ENCODE assay signal across 22 mouse cellular contexts in the genomic region with DNA sequence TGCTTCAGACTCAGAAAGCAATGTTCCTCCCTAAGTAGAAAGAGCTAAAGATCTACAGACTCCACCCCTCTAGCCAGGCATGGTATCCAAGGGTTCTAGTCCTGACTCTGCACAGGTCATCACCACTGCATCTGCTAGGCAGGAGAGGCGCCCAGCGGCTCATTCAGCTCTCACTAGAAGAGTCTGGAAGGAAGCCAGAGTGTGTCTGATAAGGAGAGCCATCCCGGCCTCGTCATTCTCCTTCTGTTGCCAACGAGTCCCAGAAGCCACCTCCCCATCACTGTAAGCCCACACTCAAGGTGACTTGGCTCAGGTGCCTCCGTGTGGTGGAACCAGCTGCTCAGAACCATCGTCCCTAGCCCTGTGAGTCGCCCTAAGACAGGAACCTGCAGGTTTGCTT. TPM values are rescaled to one million over a fixed set of nuclear protein-coding genes. Genes with fewer than 3 reads are reported as not detected.
DNase-seq lines count a peak whose midpoint lies in the region; ATAC-seq and TF ChIP-seq lines count a peak whose summit lies in the region.
"Had no signal": no experiment of that assay in that cellular context is flagged by ENCODE, and none has a peak within 500 bp of the region (broad histone marks: within the 10 kb centered on the region; RNA-seq: fewer than 3 reads in every experiment).

No protein-coding gene starts in this region.

- peak; percentile 13; the same call in 1 of the 2 replicates for ATAC-seq in kidney, embryonic 14.5 days (ENCODE audit: low FRiP score, low TSS enrichment)
- peak; percentile 34; the same call in 1 of the 2 replicates for ATAC-seq in liver, embryonic 14.5 days (ENCODE audit: insufficient read depth)
- ATAC-seq in midbrain, embryonic 11.5 days (ENCODE audit: low FRiP score) = no peak
- ATAC-seq in midbrain, embryonic 16.5 days = no peak
- ATAC-seq: inflammation-experienced regulatory T-cells, adult 6 months had no signal

- no peaks in the 10 kb centered on the region for H3K27me3 ChIP-seq in kidney, embryonic 14.5 days (ENCODE audit: control insufficient read depth, insufficient read depth, low read length)
- H3K27me3 ChIP-seq in MEL (ENCODE audit: control insufficient read depth in 1 of 2, insufficient read depth in 2 of 2, low read length in 2 of 2) = no peaks in the 10 kb centered on the region
- no peaks in the 10 kb centered on the region for H3K27me3 ChIP-seq in liver, embryonic 14.5 days (ENCODE audit: control insufficient read depth, insufficient read depth, low read length)
- no peaks in the 10 kb centered on the region for H3K27me3 ChIP-seq in midbrain, embryonic 11.5 days (ENCODE audit: control insufficient read depth, insufficient read depth, low read length)
- no peaks in the 10 kb centered on the region for H3K27me3 ChIP-seq in midbrain, embryonic 16.5 days (ENCODE audit: control insufficient read depth, insufficient read depth, low read depth, low read length)
- H3K27me3 ChIP-seq: CH12.LX; embryonic facial prominence, embryonic 13.5 days had no signal

- DNase-seq in adrenal gland, postnatal 14 days = peak; percentile 34
- no peak for DNase-seq in adrenal gland, adult 8-10 months
- no peak for DNase-seq in kidney, adult 11 months
- DNase-seq in MEL (ENCODE audit: low read depth, low spot score) = peak; percentile 82
- no peak for DNase-seq in liver, embryonic 14.5 days (ENCODE audit: low read depth in 3 of 3, low spot score in 3 of 3)
- no peak for DNase-seq in midbrain, embryonic 11.5 days (ENCODE audit: low spot score, missing footprints)
- DNase-seq: cerebellum, adult 9-10 months; gastrocnemius, postnatal 36 days; heart, postnatal 10 days; lung, embryonic 14.5 days; right cerebral cortex, postnatal 14 days; thymus, postnatal 14 days had no signal

- H3K4me1 ChIP-seq in kidney, embryonic 14.5 days (ENCODE audit: control insufficient read depth, insufficient read depth, low read length) = peaks cover 6% of the 10 kb centered on the region; the same call in 1 of the 2 replicates
- peaks cover 2 to 13% of the 10 kb centered on the region in 2 experiments; a peak in 3 of 4 replicates for H3K4me1 ChIP-seq in MEL (ENCODE audit: control insufficient read depth in 1 of 2, insufficient read depth in 2 of 2, low read length in 2 of 2)
- 0 out of 4 replicates have a peak, but pooled peaks cover 0 to 4% of the 10 kb centered on the region in 2 experiments for H3K4me1 ChIP-seq in liver, embryonic 14.5 days (replicated peaks; ENCODE audit: control insufficient read depth in 2 of 2, insufficient read depth in 2 of 2, low read length in 1 of 2)
- no peaks in the 10 kb centered on the region for H3K4me1 ChIP-seq in midbrain, embryonic 11.5 days (ENCODE audit: control insufficient read depth, insufficient read depth, low read length)
- no peaks in the 10 kb centered on the region for H3K4me1 ChIP-seq in midbrain, embryonic 16.5 days (ENCODE audit: control insufficient read depth, insufficient read depth, low read length)
- H3K4me1 ChIP-seq: limb, embryonic 12.5 days had no signal

- no peak overlapping the region for H3K4me2 ChIP-seq in kidney, embryonic 14.5 days (replicated peaks; ENCODE audit: low read depth, low read length)
- no peak overlapping the region for H3K4me2 ChIP-seq in liver, embryonic 14.5 days (ENCODE audit: low read depth)
- H3K4me2 ChIP-seq in midbrain, embryonic 11.5 days = no peak overlapping the region
- no peak overlapping the region for H3K4me2 ChIP-seq in midbrain, embryonic 16.5 days (ENCODE audit: low read length)
- H3K4me2 ChIP-seq: embryonic facial prominence, embryonic 13.5 days; limb, embryonic 12.5 days; lung, embryonic 14.5 days had no signal

- H3K27ac ChIP-seq in kidney, embryonic 14.5 days (ENCODE audit: low read depth, low read length) = no peak overlapping the region
- no peak overlapping the region for H3K27ac ChIP-seq in MEL (ENCODE audit: control insufficient read depth, low read depth, low read length)
- no peak overlapping the region for H3K27ac ChIP-seq in liver, embryonic 14.5 days
- H3K27ac ChIP-seq in midbrain, embryonic 11.5 days (ENCODE audit: low read depth, low read length) = no peak overlapping the region
- no peak overlapping the region for H3K27ac ChIP-seq in midbrain, embryonic 16.5 days (ENCODE audit: low read length)
- H3K27ac ChIP-seq: embryonic facial prominence, embryonic 13.5 days; forebrain, embryonic 10.5 days; heart, embryonic 10.5 days; limb, embryonic 12.5 days; stomach, postnatal 0 days had no signal

- no peak for TF ChIP-seq POLR2A in MEL (IDR thresholded peaks at IDR 0.05; ENCODE audit: control insufficient read depth in 1 of 2, insufficient read depth in 1 of 2, low read depth in 1 of 2, low read length in 2 of 2, poor library complexity in 1 of 2)

- TF ChIP-seq RAD21 in MEL (IDR thresholded peaks at IDR 0.05; ENCODE audit: low read depth, low read length) = peak; percentile 6

- WGBS in kidney, embryonic 14.5 days = 82% methylated on average over 8 of the region's 8 CpGs
- 36% methylated on average over 8 of the region's 8 CpGs for WGBS in liver, embryonic 14.5 days (ENCODE audit: insufficient replicate concordance)
- 77% methylated on average over 8 of the region's 8 CpGs for WGBS in midbrain, embryonic 11.5 days
- 75% methylated on average over 8 of the region's 8 CpGs for WGBS in midbrain, embryonic 16.5 days

- peaks cover 21% of the 10 kb centered on the region for H3K36me3 ChIP-seq in kidney, embryonic 14.5 days (ENCODE audit: control insufficient read depth, insufficient read depth, low read length)
- H3K36me3 ChIP-seq in MEL (ENCODE audit: control insufficient read depth in 1 of 2, insufficient read depth in 2 of 2, low read length in 2 of 2) = peaks cover 0 to 6% of the 10 kb centered on the region in 2 experiments; a peak in 2 of 4 replicates
- H3K36me3 ChIP-seq in liver, embryonic 14.5 days (replicated peaks; ENCODE audit: control insufficient read depth, insufficient read depth, low read depth) = peaks cover 5% of the 10 kb centered on the region
- H3K36me3 ChIP-seq in midbrain, embryonic 11.5 days (ENCODE audit: control insufficient read depth, insufficient read depth, low read length) = peaks cover 4% of the 10 kb centered on the region; the same call in 1 of the 2 replicates
- peaks cover 17% of the 10 kb centered on the region; the same call in 1 of the 2 replicates for H3K36me3 ChIP-seq in midbrain, embryonic 16.5 days (ENCODE audit: control insufficient read depth, insufficient read depth, low read length)

- TF ChIP-seq EP300 in MEL (IDR thresholded peaks at IDR 0.05; ENCODE audit: low read depth in 1 of 2, low read length in 2 of 2) = no peak
- TF ChIP-seq EP300 in liver, embryonic 14.5 days (IDR thresholded peaks at IDR 0.05; ENCODE audit: low read depth) = no peak

- H3K9me3 ChIP-seq in kidney, embryonic 14.5 days (ENCODE audit: control insufficient read depth, low read length) = no peaks in the 10 kb centered on the region
- H3K9me3 ChIP-seq in MEL (replicated peaks; ENCODE audit: insufficient read depth, low read length) = no peaks in the 10 kb centered on the region
- no peaks in the 10 kb centered on the region for H3K9me3 ChIP-seq in liver, embryonic 14.5 days (ENCODE audit: control insufficient read depth, low read length)
- H3K9me3 ChIP-seq in midbrain, embryonic 11.5 days (ENCODE audit: control insufficient read depth, low read length) = no peaks in the 10 kb centered on the region
- no peaks in the 10 kb centered on the region for H3K9me3 ChIP-seq in midbrain, embryonic 16.5 days (replicated peaks; ENCODE audit: control insufficient read depth, low read length, poor library complexity, severe bottlenecking)
- H3K9me3 ChIP-seq: embryonic facial prominence, embryonic 13.5 days; forebrain, embryonic 10.5 days; heart, embryonic 10.5 days; limb, embryonic 12.5 days had no signal

- H3K4me3 ChIP-seq in kidney, embryonic 14.5 days (ENCODE audit: low read length) = no peak overlapping the region
- H3K4me3 ChIP-seq in MEL (ENCODE audit: control insufficient read depth in 1 of 2, insufficient read depth in 1 of 2, low read depth in 2 of 2, low read length in 2 of 2) = no peak overlapping the region
- no peak overlapping the region for H3K4me3 ChIP-seq in liver, embryonic 14.5 days (ENCODE audit: insufficient read depth in 1 of 2, low read depth in 2 of 2, low read length in 2 of 2)
- no peak overlapping the region for H3K4me3 ChIP-seq in midbrain, embryonic 11.5 days (ENCODE audit: low read depth, low read length)
- H3K4me3 ChIP-seq in midbrain, embryonic 16.5 days (ENCODE audit: low read depth, low read length) = no peak overlapping the region
- H3K4me3 ChIP-seq: embryonic facial prominence, embryonic 13.5 days; forebrain, embryonic 10.5 days; heart, embryonic 10.5 days; limb, embryonic 12.5 days had no signal

- H3K9ac ChIP-seq in kidney, embryonic 14.5 days (ENCODE audit: low read depth, low read length) = no peak overlapping the region
- no peak overlapping the region for H3K9ac ChIP-seq in MEL (ENCODE audit: control insufficient read depth, low read depth, low read length, poor library complexity, severe bottlenecking)
- no peak overlapping the region for H3K9ac ChIP-seq in liver, embryonic 14.5 days (replicated peaks)
- no peak overlapping the region for H3K9ac ChIP-seq in midbrain, embryonic 11.5 days (ENCODE audit: low read length)
- no peak overlapping the region for H3K9ac ChIP-seq in midbrain, embryonic 16.5 days (ENCODE audit: low read depth, low read length)
- H3K9ac ChIP-seq: embryonic facial prominence, embryonic 13.5 days; limb, embryonic 12.5 days; lung, embryonic 14.5 days had no signal

- no peaks in the 10 kb centered on the region for H3K79me2 ChIP-seq in MEL (ENCODE audit: control insufficient read depth, insufficient read depth, low read length, poor library complexity)

- peak in 1 of 3 experiments; percentile 3; a peak in 1 of 6 replicates for TF ChIP-seq CTCF in MEL (IDR thresholded peaks at IDR 0.05 in 2 of 3, conservative IDR thresholded peaks at IDR 0.05 in 1 of 3; ENCODE audit: control insufficient read depth in 1 of 3, insufficient read depth in 1 of 3, low read depth in 2 of 3, low read length in 3 of 3, poor library complexity in 1 of 3, severe bottlenecking in 1 of 3)
- no peak for TF ChIP-seq CTCF in liver, embryonic 14.5 days (IDR thresholded peaks at IDR 0.05; ENCODE audit: low read depth)

RNA-seq across cellular contexts. Expression of a gene that starts 11.2 kb away (rescaled TPM):
- 4.9 and 6.3 TPM in 2 replicates for total RNA-seq in adrenal gland, postnatal 14 days (2021)
- 10 to 100 TPM in 3 of 4 experiments, 1 to 10 TPM in 1; 6.0 to 21.4 (median 15.3) TPM for total RNA-seq in adrenal gland, adult 8-10 months (2022)
- 14.4 and 14.8 TPM in 2 replicates for polyA plus RNA-seq in kidney, embryonic 14.5 days (2014; fragmentation: Nextera tagmentation; extraction: Ambion mirVana)
- not detected in 2 replicates for total RNA-seq in MEL (2012; rRNA removed)
- under 1 TPM in 1 of 2 experiments, not detected in 1; 0.29 TPM for polyA plus RNA-seq in MEL (2012; ENCODE audit: insufficient read depth in 1 of 2, insufficient read length in 2 of 2, low read depth in 1 of 2, low replicate concordance in 2 of 2, missing spikeins in 1 of 2)
- 0.39 and 0.63 TPM in 2 replicates for polyA plus RNA-seq in liver, embryonic 14.5 days (2012; rRNA removed)
- 0.71 and 0.77 TPM in 2 replicates for polyA plus RNA-seq in liver, embryonic 14.5 days (2014; fragmentation: Nextera tagmentation; extraction: Ambion mirVana)
- polyA plus RNA-seq in midbrain, embryonic 11.5 days (2014; fragmentation: Nextera tagmentation; extraction: Ambion mirVana) = 17.5 and 18.5 TPM in 2 replicates
- 61.6 and 74.5 TPM in 2 replicates for polyA plus RNA-seq in midbrain, embryonic 16.5 days (2015; fragmentation: Nextera tagmentation; extraction: Ambion mirVana)
- total RNA-seq: monocyte, adult 5-6 weeks had no signal

RNA-seq across cellular contexts. Expression of a gene that starts 20.5 kb away (rescaled TPM):
- total RNA-seq in adrenal gland, postnatal 14 days (2021) = 10.8 and 13.9 TPM in 2 replicates
- 10 to 100 TPM; 16.5 to 22.1 (median 18.8) TPM for total RNA-seq in adrenal gland, adult 8-10 months (2022)
- 34.2 and 34.6 TPM in 2 replicates for polyA plus RNA-seq in kidney, embryonic 14.5 days (2014; fragmentation: Nextera tagmentation; extraction: Ambion mirVana)
- total RNA-seq in MEL (2012; rRNA removed) = 14.1 and 14.8 TPM in 2 replicates
- polyA plus RNA-seq in MEL (2012; ENCODE audit: insufficient read depth in 1 of 2, insufficient read length in 2 of 2, low read depth in 1 of 2, low replicate concordance in 2 of 2, missing spikeins in 1 of 2) = 10 to 100 TPM in 1 of 2 experiments, not detected in 1; 23.1 TPM
- polyA plus RNA-seq in liver, embryonic 14.5 days (2012; rRNA removed) = 25.3 and 25.6 TPM in 2 replicates
- polyA plus RNA-seq in liver, embryonic 14.5 days (2014; fragmentation: Nextera tagmentation; extraction: Ambion mirVana) = 36.0 and 37.2 TPM in 2 replicates
- polyA plus RNA-seq in midbrain, embryonic 11.5 days (2014; fragmentation: Nextera tagmentation; extraction: Ambion mirVana) = 32.8 and 33.3 TPM in 2 replicates
- polyA plus RNA-seq in midbrain, embryonic 16.5 days (2015; fragmentation: Nextera tagmentation; extraction: Ambion mirVana) = 21.9 and 22.6 TPM in 2 replicates

RNA-seq across cellular contexts. Expression of a gene that starts 22.1 kb away (rescaled TPM):
- 107 and 111 TPM in 2 replicates for total RNA-seq in adrenal gland, postnatal 14 days (2021)
- 100 to 1,000 TPM in 2 of 4 experiments, 10 to 100 TPM in 2; 94.5 to 106 (median 101) TPM for total RNA-seq in adrenal gland, adult 8-10 months (2022)
- 149 and 164 TPM in 2 replicates for polyA plus RNA-seq in kidney, embryonic 14.5 days (2014; fragmentation: Nextera tagmentation; extraction: Ambion mirVana)
- 177 and 181 TPM in 2 replicates for total RNA-seq in MEL (2012; rRNA removed)
- 100 to 1,000 TPM in 1 of 2 experiments, not detected in 1; 159 TPM for polyA plus RNA-seq in MEL (2012; ENCODE audit: insufficient read depth in 1 of 2, insufficient read length in 2 of 2, low read depth in 1 of 2, low replicate concordance in 2 of 2, missing spikeins in 1 of 2)
- polyA plus RNA-seq in liver, embryonic 14.5 days (2012; rRNA removed) = 22.8 and 29.7 TPM in 2 replicates
- 65.2 and 68.5 TPM in 2 replicates for polyA plus RNA-seq in liver, embryonic 14.5 days (2014; fragmentation: Nextera tagmentation; extraction: Ambion mirVana)
- polyA plus RNA-seq in midbrain, embryonic 11.5 days (2014; fragmentation: Nextera tagmentation; extraction: Ambion mirVana) = 119 and 132 TPM in 2 replicates
- 156 and 158 TPM in 2 replicates for polyA plus RNA-seq in midbrain, embryonic 16.5 days (2015; fragmentation: Nextera tagmentation; extraction: Ambion mirVana)

RNA-seq across cellular contexts. Expression of a gene that starts 28.0 kb away (rescaled TPM):
- total RNA-seq in adrenal gland, postnatal 14 days (2021) = 74.2 and 90.1 TPM in 2 replicates
- total RNA-seq in adrenal gland, adult 8-10 months (2022) = 100 to 1,000 TPM in 1 of 4 experiments, 10 to 100 TPM in 3; 69.9 to 108 (median 89.8) TPM
- polyA plus RNA-seq in kidney, embryonic 14.5 days (2014; fragmentation: Nextera tagmentation; extraction: Ambion mirVana) = 35.6 and 36.0 TPM in 2 replicates
- total RNA-seq in MEL (2012; rRNA removed) = 18.1 and 27.5 TPM in 2 replicates
- polyA plus RNA-seq in MEL (2012; ENCODE audit: insufficient read depth in 1 of 2, insufficient read length in 2 of 2, low read depth in 1 of 2, low replicate concordance in 2 of 2, missing spikeins in 1 of 2) = 10 to 100 TPM in 1 of 2 experiments, not detected in 1; 46.7 TPM
- 81.0 and 98.3 TPM in 2 replicates for polyA plus RNA-seq in liver, embryonic 14.5 days (2012; rRNA removed)
- polyA plus RNA-seq in liver, embryonic 14.5 days (2014; fragmentation: Nextera tagmentation; extraction: Ambion mirVana) = 18.2 and 20.7 TPM in 2 replicates
- 16.8 and 19.2 TPM in 2 replicates for polyA plus RNA-seq in midbrain, embryonic 11.5 days (2014; fragmentation: Nextera tagmentation; extraction: Ambion mirVana)
- 41.3 and 42.8 TPM in 2 replicates for polyA plus RNA-seq in midbrain, embryonic 16.5 days (2015; fragmentation: Nextera tagmentation; extraction: Ambion mirVana)

Comparison
In these comparisons a context has a peak if more than half of its experiments do, and no peak if none do; other contexts are left out.
1. DNase-seq: peak in adrenal gland, postnatal 14 days (single experiment) and MEL (single experiment); none in adrenal gland, adult 8-10 months (single experiment), kidney, adult 11 months (single experiment), liver, embryonic 14.5 days (0 of 3) and midbrain, embryonic 11.5 days (single experiment).
2. ATAC-seq: peak in kidney, embryonic 14.5 days (single experiment) and liver, embryonic 14.5 days (single experiment); none in midbrain, embryonic 11.5 days (single experiment) and midbrain, embryonic 16.5 days (single experiment).